Mouse (Mus musculus) CH12.LX (cell line): ENCODE measurements around the gene Tpr. TPM values are rescaled to one million over a fixed set of nuclear protein-coding genes. Genes with fewer than 3 reads are reported as not detected.

Source experiments
- DNase-seq: peaks from one replicate; pipeline ENCODE4 v3.0.0-alpha.2; 2013; ENCODE audit errors: extremely low read depth
- H3K27ac ChIP-seq: 2 replicates; pipeline ENCODE4 v1.5.1; 2012; ENCODE audit warnings: low read depth, mild to moderate bottlenecking, control low read depth, moderate library complexity; ENCODE audit not compliant: insufficient read depth
- H3K27me3 ChIP-seq: replicated peaks from 2 replicates; pipeline ENCODE3; 2012; ENCODE audit warnings: inconsistent platforms
- H3K36me3 ChIP-seq, 2 experiments: replicated peaks in 1 of 2; 2 replicates each; pipeline versions ENCODE3 to v1.6.1; 2012; ENCODE audit warnings: inconsistent platforms in 1 of 2, low read length in 1 of 2, mild to moderate bottlenecking in 1 of 2, mixed read lengths in 1 of 2, moderate library complexity in 1 of 2; ENCODE audit not compliant: control insufficient read depth in 1 of 2, insufficient read depth in 1 of 2
- H3K4me1 ChIP-seq, 2 experiments: 2 replicates each; pipeline ENCODE4 v1.6.1; 2012; ENCODE audit warnings: inconsistent platforms in 1 of 2, moderate library complexity in 1 of 2; ENCODE audit not compliant: insufficient read depth in 2 of 2, control insufficient read depth in 1 of 2
- H3K4me2 ChIP-seq: 2 replicates; pipeline ENCODE4 v1.6.1; 2012; ENCODE audit warnings: low read depth, mild to moderate bottlenecking, control low read depth; ENCODE audit not compliant: poor library complexity, insufficient read depth, severe bottlenecking
- H3K4me3 ChIP-seq, 3 experiments: fragments of 150-350 bp in 1 of 3; sonication (generic) in 1 of 3; replicated peaks in 1 of 3; 2 replicates each; pipeline versions ENCODE3 to v1.5.1; 2011 to 2012; ENCODE audit warnings: low read depth in 2 of 3, low read length in 2 of 3, mild to moderate bottlenecking in 2 of 3, moderate library complexity in 2 of 3, control low read depth in 1 of 3, improper control_type of control experiment in 1 of 3, inconsistent platforms in 1 of 3, mixed read lengths in 1 of 3; ENCODE audit not compliant: poor library complexity in 1 of 3
- H3K79me2 ChIP-seq: replicated peaks from 2 replicates; pipeline ENCODE4 v1.6.1; 2012; ENCODE audit warnings: mild to moderate bottlenecking, moderate library complexity; ENCODE audit not compliant: control insufficient read depth, poor library complexity, insufficient read depth, severe bottlenecking; ENCODE audit errors: extremely low read depth
- H3K9ac ChIP-seq: 2 replicates; pipeline ENCODE4 v1.6.1; 2012; ENCODE audit warnings: low read depth, mild to moderate bottlenecking, control low read depth, moderate library complexity; ENCODE audit not compliant: insufficient read depth
- H3K9me3 ChIP-seq: replicated peaks from 2 replicates; pipeline ENCODE3; 2012; ENCODE audit warnings: low read length, inconsistent platforms, mixed read lengths
- CHD2 ChIP-seq: IDR thresholded peaks from 2 replicates; pipeline ENCODE4 v1.6.1; 2011; ENCODE audit warnings: low read length, improper control_type of control experiment
- EP300 ChIP-seq: IDR thresholded peaks from 2 replicates; pipeline ENCODE4 v1.6.1; 2011; ENCODE audit warnings: low read length, improper control_type of control experiment
- ETS1 ChIP-seq: conservative IDR thresholded peaks from 2 replicates; pipeline ENCODE4 v1.6.1; 2012; ENCODE audit warnings: low read depth, mild to moderate bottlenecking, inconsistent platforms, low read length, improper control_type of control experiment, moderate library complexity
- NELFE ChIP-seq: IDR thresholded peaks from 2 replicates; pipeline ENCODE4 v1.6.1; 2011; ENCODE audit warnings: low read depth, low read length, improper control_type of control experiment
- NRF1 ChIP-seq: IDR thresholded peaks from 2 replicates; pipeline ENCODE4 v1.6.1; 2014; ENCODE audit warnings: low read depth, mild to moderate bottlenecking, inconsistent platforms, low read length, improper control_type of control experiment, moderate library complexity
- RAD21 ChIP-seq: IDR thresholded peaks from 2 replicates; pipeline ENCODE4 v1.6.1; 2011; ENCODE audit warnings: low read depth, mild to moderate bottlenecking, low read length, improper control_type of control experiment, moderate library complexity
- UBTF ChIP-seq: IDR thresholded peaks from 2 replicates; pipeline ENCODE4 v1.6.1; 2012; ENCODE audit warnings: low read depth, mild to moderate bottlenecking, inconsistent platforms, low read length, improper control_type of control experiment, moderate library complexity
- ZNF384 ChIP-seq: IDR thresholded peaks from 2 replicates; pipeline ENCODE4 v1.6.1; 2012; ENCODE audit warnings: low read depth, low read length, improper control_type of control experiment, inconsistent platforms
- dilution Hi-C: fragments of 300-500 bp; cut with MboI; formaldehyde crosslinking; loops from 2 replicates; pipeline ENCODE4 v1.14.3; 2020; ENCODE audit warnings: low sequenced_read_pairs; ENCODE audit not compliant: extremely low pct_unique_long_range_greater_than_20kb, extremely low pct_ligation_motif_present
- in situ Hi-C: fragments of 300-500 bp; cut with MboI; formaldehyde crosslinking; loops from 3 replicates; pipeline ENCODE4 v1.14.3; 2019; ENCODE audit warnings: low sequenced_read_pairs, low pct_ligation_motif_present, low pct_unique_long_range_greater_than_20kb, mixed read lengths
- polyA plus RNA-seq: library from polyadenylated mRNA; unstranded; fragments of >175 nt; gene quantifications from 2 replicates; pipeline ENCODE4 v1.2.1, GENCODE M21; 2012; ENCODE audit warnings: low read depth; ENCODE audit not compliant: insufficient read length
- total RNA-seq, 2 experiments: library from RNA; depleted of rRNA; stranded (reverse); fragments of 300-350 nt in 1 of 2; fragments of >200 nt in 1 of 2; gene quantifications; 2 replicates each; pipeline ENCODE4 v1.2.3; 2012 to 2014

Tpr gene
- total and polyA plus RNA-seq, 3 experiments, result 135 to 291 (median 200) TPM

DNA sequence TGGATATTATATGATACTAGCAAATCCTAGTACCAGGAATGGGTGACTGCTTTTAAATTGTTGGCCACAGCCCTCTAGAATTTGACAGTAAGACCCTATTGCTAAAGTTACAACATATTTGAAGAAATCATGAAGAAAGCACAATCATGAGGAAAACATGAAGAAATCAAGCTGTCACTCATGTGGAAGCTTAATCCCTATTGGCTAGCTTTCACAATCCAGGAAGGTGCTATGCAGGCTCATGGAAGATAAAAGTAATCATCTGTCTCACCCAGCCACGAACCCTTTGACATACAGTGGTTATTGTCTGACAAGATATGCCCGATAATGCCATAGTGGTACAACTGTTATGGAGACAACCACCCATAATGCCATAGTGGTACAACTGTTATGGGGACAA lies 105.5 kb downstream of the Tpr start:
- no peak for DNase-seq
- in situ Hi-C loops, result no loop called here

More for the DNA sequence above, 105.5 kb downstream of the Tpr start:
- TF ChIP-seq NELFE (no peak), ZNF384 (no peak), EP300 (no peak), CHD2 (no peak), ETS1 (no peak), NRF1 (no peak), RAD21 (no peak), UBTF (no peak)
- TF ChIP-seq, all 38 proteins: peak for 0
- H3K9ac ChIP-seq, result no peak overlapping the region
- no peaks in the 10 kb centered on the region for H3K27me3 ChIP-seq
- dilution Hi-C loops, result no loop called here
- H3K4me3 ChIP-seq, result no peak overlapping the region
- no peaks in the 10 kb centered on the region for H3K79me2 ChIP-seq
- peaks cover 7% of the 10 kb centered on the region for H3K9me3 ChIP-seq
- no peak overlapping the region for H3K27ac ChIP-seq
- H3K4me2 ChIP-seq, result no peak overlapping the region
- H3K36me3 ChIP-seq, result no peaks in the 10 kb centered on the region
- H3K4me1 ChIP-seq, result peaks cover 0 to 7% of the 10 kb centered on the region in 2 experiments; a peak in 2 of 4 replicates

Other genes with a start within 250 kb of the Tpr start
- gene Pdc, start 73.4 kb upstream of the Tpr start, total RNA-seq (2012; rRNA removed), result not detected in 2 replicates
- not detected in 2 replicates for gene Pdc, start 73.4 kb upstream of the Tpr start, total RNA-seq (2014; rRNA removed)
- not detected in 2 replicates for gene Pdc, start 73.4 kb upstream of the Tpr start, polyA plus RNA-seq
- 26.6 and 34.0 TPM in 2 replicates for gene Odr4, start 242 bp downstream of the Tpr start, total RNA-seq (2012; rRNA removed)
- 54.7 and 60.0 TPM in 2 replicates for gene Odr4, start 242 bp downstream of the Tpr start, total RNA-seq (2014; rRNA removed)
- 25.0 and 27.6 TPM in 2 replicates for gene Odr4, start 242 bp downstream of the Tpr start, polyA plus RNA-seq
- gene Prg4, start 73.3 kb downstream of the Tpr start, total RNA-seq (2012; rRNA removed), result 0.08 and 0.17 TPM in 2 replicates
- not detected in 2 replicates for gene Prg4, start 73.3 kb downstream of the Tpr start, total RNA-seq (2014; rRNA removed)
- gene Prg4, start 73.3 kb downstream of the Tpr start, polyA plus RNA-seq, result 0.25 and 0.30 TPM in 2 replicates